Mouse (Mus musculus) liver, embryonic 18 days (tissue): ENCODE measurements around the gene Mipep. TPM values are rescaled to one million over a fixed set of nuclear protein-coding genes. Genes with fewer than 3 reads are reported as not detected.

Source experiments
- polyA plus RNA-seq: library from polyadenylated mRNA; depleted of rRNA; stranded (reverse); fragments of >200 nt; gene quantifications from 2 replicates; pipeline ENCODE4 v1.2.3, GENCODE M21; 2012; rRNA removed

Mipep gene
- polyA plus RNA-seq: 7.5 and 7.8 TPM in 2 replicates

DNA sequence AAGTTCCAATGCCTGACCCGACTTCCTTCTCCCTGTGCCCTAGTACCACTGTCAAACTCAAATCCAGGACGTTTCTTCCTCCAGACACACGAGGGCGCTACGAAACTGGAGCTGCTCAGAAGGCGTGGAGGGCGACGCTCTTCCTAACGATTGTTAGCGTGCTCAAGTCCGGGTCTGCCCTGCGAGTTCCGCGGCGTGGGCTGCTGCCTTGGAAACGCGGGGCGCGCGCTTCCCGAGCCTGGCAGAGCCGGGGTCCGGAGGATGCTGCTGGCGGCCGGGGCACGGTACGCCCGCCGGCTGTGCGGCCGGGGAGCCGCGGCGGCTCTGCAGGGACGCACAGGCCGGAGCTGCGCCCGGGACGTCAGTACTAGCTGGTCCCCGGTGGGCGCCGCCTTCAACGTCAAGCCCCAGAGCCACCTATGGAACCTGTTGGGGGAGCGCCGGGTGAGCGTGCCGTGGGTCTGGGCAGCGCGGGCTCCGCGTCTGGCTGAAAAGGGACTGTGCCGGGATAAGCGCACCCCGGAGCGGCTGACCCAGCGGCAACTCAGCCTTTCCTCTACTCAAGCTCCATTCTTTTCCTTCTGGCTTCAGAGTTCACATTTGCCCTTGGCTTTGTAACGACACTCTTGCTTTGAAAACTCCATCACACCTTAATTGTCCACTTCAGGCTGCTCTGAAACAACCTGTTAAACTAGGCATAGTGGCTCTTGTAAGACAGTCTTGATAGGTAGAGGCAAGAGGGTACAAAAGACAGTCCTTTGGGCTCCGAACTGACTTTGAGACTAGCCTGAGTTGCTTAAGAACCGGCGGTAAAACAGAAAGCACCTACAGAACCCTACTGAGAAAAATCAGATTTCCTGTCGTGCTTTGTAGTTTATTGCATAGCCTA lies at the start of gene Mipep:
Gene Mipep (plus strand): TSS at position 147 of the 889 bp plus-strand sequence.

GRCm38 (mm10) chr14:60767884-60768283 lies 16.5 kb upstream of the Mipep start, which contains the start of gene C1qtnf9:
C1qtnf9 (plus strand) TSS chr14:60768134.

Other genes starting within 250 kb of the Mipep start
- gene Spata13, start 150.6 kb upstream of the Mipep start, polyA plus RNA-seq: 6.7 and 7.9 TPM in 2 replicates
- 0.15 and 0.19 TPM in 2 replicates for gene C1qtnf9, start 16.4 kb upstream of the Mipep start, polyA plus RNA-seq